Mouse (Mus musculus): ENCODE results near the gene Rgr. TPM values are rescaled to one million over a fixed set of nuclear protein-coding genes. Genes with fewer than 3 reads are reported as not detected.

The Rgr gene
- polyA plus RNA-seq, 1 experiment: not detected

GRCm38 (mm10) chr14:36989784-36990183 lies 59.0 kb downstream of the Rgr start:
- TF ChIP-seq POLR2A (IDR thresholded peaks at IDR 0.05; ENCODE audit: borderline replicate concordance, extremely low read depth, insufficient read depth, insufficient read length, poor library complexity, severe bottlenecking): no peak
- TF ChIP-seq CTCF (IDR thresholded peaks at IDR 0.05; ENCODE audit: borderline replicate concordance, extremely low read depth, insufficient read depth, insufficient read length): no peak
- no peak for DNase-seq (ENCODE audit: low read depth)

DNA sequence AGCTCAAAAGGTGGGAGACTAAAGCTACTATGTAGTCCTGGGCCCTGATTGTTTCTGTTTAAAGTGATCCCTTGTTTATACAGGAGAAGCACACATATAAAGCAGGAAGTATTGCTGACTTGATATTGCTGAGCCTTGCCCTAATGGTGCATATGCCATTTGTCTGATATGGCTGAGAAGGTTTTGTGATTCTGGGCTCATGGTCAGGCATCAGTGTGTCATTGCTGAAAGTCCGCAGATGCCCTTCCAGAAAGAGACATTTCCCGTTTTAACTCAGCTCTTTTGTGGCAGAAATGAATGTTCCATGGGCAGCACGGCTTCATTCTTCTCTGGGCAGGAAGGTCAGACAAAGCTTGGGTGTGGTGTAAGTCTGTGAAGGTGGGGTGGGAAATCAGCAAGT lies 63.1 kb downstream of the Rgr start:
- TF ChIP-seq CTCF (IDR thresholded peaks at IDR 0.05; ENCODE audit: borderline replicate concordance, extremely low read depth, insufficient read depth, insufficient read length): no peak
- TF ChIP-seq POLR2A (IDR thresholded peaks at IDR 0.05; ENCODE audit: borderline replicate concordance, extremely low read depth, insufficient read depth, insufficient read length, poor library complexity, severe bottlenecking): no peak
- DNase-seq (ENCODE audit: low read depth): no peak

Other genes starting within 250 kb of the Rgr start
- gene Ccser2, start 80.2 kb downstream of the Rgr start, polyA plus RNA-seq (2012; rRNA removed): 49.0 and 60.5 TPM in 2 replicates
- gene Lrit1, start 5.9 kb upstream of the Rgr start, polyA plus RNA-seq (2012; rRNA removed): 0.03 TPM in 1 of 2 replicates, not detected in the other
- not detected in 2 replicates for gene Lrit2, start 19.0 kb upstream of the Rgr start, polyA plus RNA-seq (2012; rRNA removed)
- 2.2 and 3.0 TPM in 2 replicates for gene Cdhr1, start 49.4 kb upstream of the Rgr start, polyA plus RNA-seq (2012; rRNA removed)
- 0.31 and 0.69 TPM in 2 replicates for gene 2610528A11Rik, start 65.1 kb upstream of the Rgr start, polyA plus RNA-seq (2012; rRNA removed)
- gene Ghitm, start 86.3 kb upstream of the Rgr start, polyA plus RNA-seq (2012; rRNA removed): 78.0 and 81.1 TPM in 2 replicates

Measured in brain, embryonic 14.5 days (tissue).